Mouse (Mus musculus): ENCODE data around the gene Gm5089.

GRCm38 (mm10) chr14:122471449-122472085 is 20.7 kb upstream of the Gm5089 start:
- TF ChIP-seq CTCF (IDR thresholded peaks at IDR 0.05 in 2 of 3, conservative IDR thresholded peaks at IDR 0.05 in 1 of 3; ENCODE audit: control insufficient read depth in 1 of 3, insufficient read depth in 1 of 3, low read depth in 2 of 3, low read length in 3 of 3, poor library complexity in 1 of 3, severe bottlenecking in 1 of 3), result no peak
- no peak for TF ChIP-seq ZMIZ1 (IDR thresholded peaks at IDR 0.05; ENCODE audit: low read depth, low read length)
- TF ChIP-seq POLR2A (IDR thresholded peaks at IDR 0.05; ENCODE audit: control insufficient read depth in 1 of 2, insufficient read depth in 1 of 2, low read depth in 1 of 2, low read length in 2 of 2, poor library complexity in 1 of 2), result no peak
- no peak for TF ChIP-seq MAZ (IDR thresholded peaks at IDR 0.05; ENCODE audit: low read depth, low read length)
- no peak for TF ChIP-seq HCFC1 (IDR thresholded peaks at IDR 0.05; ENCODE audit: low read depth, low read length)
- no peak for TF ChIP-seq ELF1 (IDR thresholded peaks at IDR 0.05; ENCODE audit: low read depth, low read length)
- no peak for TF ChIP-seq RAD21 (IDR thresholded peaks at IDR 0.05; ENCODE audit: low read depth, low read length)
- no peak for TF ChIP-seq USF1 (IDR thresholded peaks at IDR 0.05; ENCODE audit: low read depth, low read length)
- TF ChIP-seq ZKSCAN1 (IDR thresholded peaks at IDR 0.05; ENCODE audit: low read depth, low read length), result no peak
